Mouse (Mus musculus) liver, adult 2 months (tissue): Measurements from ENCODE around the gene Zbed5. TPM values are rescaled to one million over a fixed set of nuclear protein-coding genes. Genes with fewer than 3 reads are reported as not detected.

Experiments
- DNase-seq: peaks from one replicate; pipeline ENCODE4 v3.0.0-alpha.2; 2011; ENCODE audit warnings: low read depth, low spot score; ENCODE audit errors: extremely low read depth
- H3K27ac ChIP-seq: fragments of 200-500 bp; replicated peaks from 2 replicates; pipeline ENCODE4 v1.5.1; 2012; ENCODE audit warnings: low read depth, mild to moderate bottlenecking, control low read depth, inconsistent platforms, low read length; ENCODE audit not compliant: insufficient read depth
- H3K27me3 ChIP-seq: fragments of 200-500 bp; 2 replicates; pipeline ENCODE4 v1.6.1; 2012; ENCODE audit warnings: mild to moderate bottlenecking, moderate library complexity, low read length, inconsistent platforms; ENCODE audit not compliant: control insufficient read depth, insufficient read depth
- H3K36me3 ChIP-seq: fragments of 200-500 bp; 2 replicates; pipeline ENCODE4 v1.6.1; 2012; ENCODE audit warnings: low read length, inconsistent platforms; ENCODE audit not compliant: control insufficient read depth, insufficient read depth
- H3K4me1 ChIP-seq: fragments of 200-500 bp; 2 replicates; pipeline ENCODE4 v1.6.1; 2011; ENCODE audit warnings: low read length; ENCODE audit not compliant: control insufficient read depth, insufficient read depth
- H3K4me3 ChIP-seq: fragments of 200-500 bp; 2 replicates; pipeline ENCODE4 v1.5.1; 2011; ENCODE audit warnings: low read depth, mild to moderate bottlenecking, control low read depth, low read length, moderate library complexity; ENCODE audit not compliant: insufficient read depth
- H3K79me2 ChIP-seq: fragments of 200-500 bp; 2 replicates; pipeline ENCODE4 v1.6.1; 2012; ENCODE audit warnings: inconsistent platforms, mild to moderate bottlenecking, low read length, moderate library complexity; ENCODE audit not compliant: control insufficient read depth, insufficient read depth
- H3K9ac ChIP-seq: fragments of 200-500 bp; 2 replicates; pipeline ENCODE4 v1.6.1; 2012; ENCODE audit warnings: low read depth, mild to moderate bottlenecking, control low read depth, inconsistent platforms, low read length
- CTCF ChIP-seq: fragments of 200-500 bp; IDR thresholded peaks from 2 replicates; pipeline ENCODE4 v1.5.1; 2011; ENCODE audit warnings: low read depth, low read length, control low read depth
- POLR2A ChIP-seq: fragments of 200-500 bp; IDR thresholded peaks from 2 replicates; pipeline ENCODE4 v1.6.1; 2011; ENCODE audit warnings: low read length, control low read depth; ENCODE audit not compliant: insufficient read depth; ENCODE audit errors: extremely low read depth
- WGBS: fragments of 180-500 bp; shearing (Covaris S2); methylation state at CpG from one replicate; pipeline ENCODE4 v1.1.7; 2018; 5-methylcytosine and 5-hydroxymethylcytosine counted together
- polyA plus RNA-seq: library from polyadenylated mRNA; depleted of rRNA; stranded (reverse); fragments of >200 nt; gene quantifications from 2 replicates; pipeline ENCODE4 v1.2.3, GENCODE M21; 2012
- total RNA-seq: library from RNA; depleted of rRNA; stranded (reverse); fragments of >200 nt; gene quantifications from 2 replicates; pipeline ENCODE4 v1.2.3, GENCODE M21; 2014

The Zbed5 gene
- total and polyA plus RNA-seq, 2 experiments = 0.62 to 5.8 TPM

DNA sequence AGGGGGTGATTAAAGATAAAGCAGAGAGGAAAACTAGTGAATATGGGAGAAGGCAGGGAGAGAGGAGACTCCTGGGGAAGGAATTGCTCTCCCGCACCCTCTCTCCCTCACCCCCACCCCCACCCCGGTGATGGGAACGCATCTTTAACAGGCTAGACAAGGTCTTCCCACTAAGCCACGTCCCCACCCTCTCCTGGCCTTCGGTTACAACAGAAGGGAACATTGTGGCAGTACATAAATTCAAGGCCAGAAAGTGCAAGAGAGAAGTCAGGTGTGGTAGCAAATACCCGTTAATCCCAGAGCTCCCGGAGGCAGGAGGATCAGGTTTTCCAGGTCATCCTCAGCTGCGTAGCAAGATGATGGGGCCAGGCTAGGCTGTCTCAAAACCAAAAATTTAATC lies 23.8 kb downstream of the Zbed5 start:
- WGBS = 77% methylated on average over 8 of the region's 8 CpGs
- no peaks in the 10 kb centered on the region for H3K4me1 ChIP-seq
- H3K4me3 ChIP-seq = no peak overlapping the region
- no peaks in the 10 kb centered on the region for H3K27me3 ChIP-seq
- no peak for DNase-seq
- TF ChIP-seq POLR2A (no peak), CTCF (no peak)
- H3K27ac ChIP-seq = no peak overlapping the region
- H3K79me2 ChIP-seq = no peaks in the 10 kb centered on the region
- H3K9ac ChIP-seq = no peak overlapping the region
- no peaks in the 10 kb centered on the region for H3K36me3 ChIP-seq

- TF ChIP-seq CTCF (no peak), POLR2A (no peak)
- no peak for DNase-seq
Measured at GRCm38 (mm10) chr5:129921972-129922371, 26.4 kb downstream of the Zbed5 start.

DNA sequence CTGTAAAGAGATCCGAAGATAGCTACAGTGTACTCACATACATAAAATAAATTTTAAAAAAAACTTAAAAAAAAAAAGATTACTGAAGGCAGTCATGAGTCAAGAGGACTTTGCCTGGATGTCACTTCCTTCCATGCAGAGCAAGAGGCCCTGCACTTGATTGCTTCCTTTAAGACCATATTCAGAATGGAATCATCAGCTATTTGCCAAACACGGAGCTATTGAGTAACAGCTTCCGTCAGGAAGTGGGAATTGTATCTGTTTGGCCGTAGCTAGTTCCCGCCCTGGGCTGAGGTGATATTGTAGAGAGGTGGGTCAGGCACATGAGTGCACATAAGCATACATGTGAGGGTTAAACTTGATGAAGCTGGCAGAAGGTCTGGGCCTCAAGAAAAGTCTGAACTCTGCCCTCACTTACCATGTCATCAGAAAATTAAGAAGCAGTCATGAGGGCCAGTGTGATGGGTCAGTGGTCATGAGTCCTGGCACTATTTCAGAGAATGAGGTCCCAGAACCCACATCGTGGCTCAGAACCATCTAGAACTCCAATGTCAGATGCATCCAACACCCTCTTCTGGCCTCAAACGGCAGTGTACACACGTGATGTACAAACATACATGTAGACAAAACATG lies 29.4 kb downstream of the Zbed5 start:
- WGBS = 69% methylated on average over 8 of the region's 8 CpGs
- TF ChIP-seq CTCF (no peak), POLR2A (no peak)
- Histone ChIP-seq H3K9ac (no peak overlapping the region), H3K4me3 (no peak overlapping the region), H3K4me1 (no peaks in the 10 kb centered on the region), H3K36me3 (no peaks in the 10 kb centered on the region), H3K79me2 (no peaks in the 10 kb centered on the region), H3K27me3 (no peaks in the 10 kb centered on the region), H3K27ac (no peak overlapping the region)
- no peak for DNase-seq

More at GRCm38 (mm10) chr5:129921972-129922371, 26.4 kb downstream of the Zbed5 start:
- Histone ChIP-seq H3K4me3 (no peak overlapping the region), H3K27me3 (no peaks in the 10 kb centered on the region), H3K36me3 (no peaks in the 10 kb centered on the region), H3K27ac (no peak overlapping the region), H3K9ac (no peak overlapping the region), H3K79me2 (no peaks in the 10 kb centered on the region), H3K4me1 (no peaks in the 10 kb centered on the region)
- WGBS = 93% methylated on average over 4 of the region's 4 CpGs

DNA sequence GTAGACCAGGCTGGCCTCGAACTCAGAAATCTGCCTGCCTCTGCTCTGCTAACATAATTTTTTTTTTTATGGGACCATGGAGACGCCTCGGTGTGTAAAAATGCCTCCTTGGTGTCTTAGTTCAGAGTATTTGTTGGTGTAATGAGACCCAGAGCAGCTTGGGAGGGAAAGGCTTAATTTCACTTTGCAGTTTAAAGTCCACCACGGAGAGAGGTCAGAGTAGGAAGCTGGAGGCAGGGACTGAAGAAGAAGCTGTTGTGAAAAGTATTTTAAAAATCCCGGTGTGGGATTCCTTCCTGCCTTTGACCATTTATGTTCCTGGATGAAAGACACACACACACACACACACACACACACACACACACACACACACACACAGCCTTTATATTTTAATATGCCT lies 30.4 kb downstream of the Zbed5 start:
- Histone ChIP-seq H3K36me3 (no peaks in the 10 kb centered on the region), H3K27ac (no peak overlapping the region), H3K79me2 (no peaks in the 10 kb centered on the region), H3K4me3 (no peak overlapping the region), H3K4me1 (peaks cover 6% of the 10 kb centered on the region; the same call in 1 of the 2 replicates), H3K9ac (no peak overlapping the region), H3K27me3 (no peaks in the 10 kb centered on the region)
- no peak for TF ChIP-seq CTCF
- WGBS = 54% methylated on average over 5 of the region's 5 CpGs
- DNase-seq = no peak

DNA sequence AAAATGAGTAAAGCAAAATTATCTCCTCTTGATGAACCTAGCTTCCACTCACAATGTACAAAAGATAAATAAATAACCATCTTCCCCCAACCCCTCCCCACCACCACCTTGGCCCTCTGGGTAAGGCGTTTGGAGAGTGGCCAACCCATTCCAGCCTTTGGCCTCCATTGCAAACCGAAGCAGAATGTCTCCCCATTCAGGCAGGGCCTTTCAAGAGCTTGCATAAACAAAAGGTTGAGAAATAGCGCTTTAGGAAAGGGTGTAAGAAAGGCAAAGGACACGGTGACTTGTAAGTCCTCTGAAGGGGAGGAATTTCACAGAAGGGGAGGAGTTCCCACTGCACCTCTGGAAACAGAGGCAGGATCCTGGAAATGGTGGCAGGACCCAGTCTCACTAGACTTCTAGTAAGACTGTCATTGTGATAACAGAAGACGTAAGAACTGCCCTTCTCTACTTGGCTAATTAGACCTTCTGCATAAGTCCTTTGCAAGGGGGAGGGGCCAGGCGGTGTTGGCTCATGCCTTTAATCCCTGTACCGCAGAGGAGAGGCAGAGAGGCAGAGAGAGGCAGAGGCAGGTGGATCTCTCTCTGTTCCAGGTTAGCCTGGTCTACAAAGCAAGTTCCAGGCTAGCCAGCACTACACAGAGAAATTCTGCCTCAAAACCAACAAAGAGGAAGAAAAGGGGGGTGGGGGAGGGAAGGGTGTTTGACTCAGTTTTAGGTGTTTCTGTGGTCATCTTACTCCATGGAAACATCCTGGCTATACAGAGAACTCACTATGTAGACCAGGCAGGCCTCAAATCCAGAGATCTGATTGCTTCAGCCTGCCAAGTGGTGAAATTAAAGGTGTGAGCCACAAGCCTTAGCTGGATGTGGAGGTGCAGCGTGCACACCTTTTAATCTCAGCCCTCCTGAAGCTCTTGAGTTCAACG lies 34.7 kb downstream of the Zbed5 start:
- Histone ChIP-seq H3K36me3 (no peaks in the 10 kb centered on the region), H3K79me2 (no peaks in the 10 kb centered on the region), H3K27ac (no peak overlapping the region; the same call in 1 of the 2 replicates), H3K4me1 (peaks cover 6% of the 10 kb centered on the region; the same call in 1 of the 2 replicates), H3K9ac (0 out of 2 replicates have a peak overlapping the region, but pooled peaks have one; percentile 4), H3K27me3 (no peaks in the 10 kb centered on the region), H3K4me3 (no peak overlapping the region)
- DNase-seq = peak; percentile 82
- TF ChIP-seq CTCF (no peak), POLR2A (no peak)
- WGBS = 42% methylated on average over 9 of the region's 9 CpGs
